Comparison of ENCODE assay signal across 38 mouse cellular contexts in genomic region chr5:136697618-136698017, GRCm38 (mm10). TPM values are rescaled to one million over a fixed set of nuclear protein-coding genes. Genes with fewer than 3 reads are reported as not detected.
"Had no signal": no experiment of that assay in that cellular context is flagged by ENCODE, and none has a peak within 500 bp of the region (broad histone marks: within the 10 kb centered on the region; RNA-seq: fewer than 3 reads in every experiment).

No protein-coding gene starts in this region.

- DNase-seq: gastrocnemius, adult 2 months; gastrocnemius, postnatal 10 days; gastrocnemius, postnatal 25 days; heart, adult 18-20 months; heart, postnatal 10 days; heart, postnatal 4 days; kidney, adult 18-20 months; kidney, adult 8-10 months; kidney, postnatal 10 days; kidney, postnatal 25 days; kidney, postnatal 4 days; left cerebral cortex, postnatal 4 days had no signal

- H3K4me1 ChIP-seq: heart, embryonic 12.5 days; hindbrain, embryonic 12.5 days; limb, embryonic 15.5 days; liver, embryonic 12.5 days had no signal

- H3K27me3 ChIP-seq: hindbrain, embryonic 12.5 days; intestine, embryonic 15.5 days; liver, embryonic 12.5 days had no signal

- H3K27ac ChIP-seq: gastrocnemius, adult 2 months; heart, embryonic 10.5 days; hindbrain, embryonic 10.5 days; hindbrain, embryonic 12.5 days; hindbrain, embryonic 14.5 days; intestine, embryonic 15.5 days; layer of hippocampus, adult 2 months; limb, embryonic 13.5 days; limb, embryonic 15.5 days; liver, embryonic 12.5 days; liver, embryonic 14.5 days had no signal

- H3K36me3 ChIP-seq: heart, embryonic 10.5 days; heart, embryonic 12.5 days; hindbrain, embryonic 10.5 days; hindbrain, embryonic 12.5 days; intestine, embryonic 15.5 days; limb, embryonic 13.5 days; limb, embryonic 15.5 days; liver, embryonic 12.5 days had no signal

- H3K4me3 ChIP-seq: gastrocnemius, adult 2 months; heart, embryonic 10.5 days; heart, embryonic 12.5 days; hindbrain, embryonic 10.5 days; hindbrain, embryonic 12.5 days; intestine, embryonic 15.5 days; layer of hippocampus, adult 2 months; limb, embryonic 13.5 days; limb, embryonic 15.5 days; liver, embryonic 12.5 days had no signal

RNA-seq across cellular contexts. Expression of gene Myl10, which starts 4.7 kb away (rescaled TPM):
- total RNA-seq: granulocyte monocyte progenitor cell, adult 5-6 weeks; heart, adult 18-20 months; heart, adult 8-10 months; heart, postnatal 10 days; heart, postnatal 25 days; heart, postnatal 4 days; layer of hippocampus, adult 2 months; layer of hippocampus, postnatal 10 days; layer of hippocampus, postnatal 25 days; left cerebral cortex, adult 18-20 months; left cerebral cortex, adult 8-10 months; left cerebral cortex, postnatal 25 days; left cerebral cortex, postnatal 4 days; liver, adult 2 months had no signal
- polyA plus RNA-seq: heart, embryonic 10.5 days; heart, embryonic 12.5 days; heart, embryonic 14.5 days; hindbrain, embryonic 10.5 days; hindbrain, embryonic 12.5 days; hindbrain, embryonic 14.5 days; hindbrain, embryonic 16.5 days; intestine, embryonic 15.5 days; intestine, postnatal 0 days; kidney, embryonic 14.5 days; kidney, embryonic 16.5 days; limb, embryonic 11.5 days; limb, embryonic 13.5 days; liver, adult 2 months; liver, embryonic 12.5 days; liver, embryonic 14.5 days had no signal
